Mouse (Mus musculus) megakaryocyte-erythroid progenitor cell, adult 5-6 weeks (primary cell): Measurements from ENCODE around the gene Polk. TPM values are rescaled to one million over a fixed set of nuclear protein-coding genes. Genes with fewer than 3 reads are reported as not detected.

Experiments used
- ATAC-seq: replicated peaks from 2 replicates; pipeline ENCODE4 v1.8.0; 2016; ENCODE audit warnings: mild to moderate bottlenecking, inconsistent platforms; ENCODE audit not compliant: severe bottlenecking, poor library complexity, low FRiP score, low TSS enrichment
- total RNA-seq, 2 experiments: library from RNA; stranded (forward) in 1 of 2; stranded (reverse) in 1 of 2; fragments of 200-1000, 215-1000 nt in 1 of 2; fragments of >200 nt in 1 of 2; fragmentation: Nextera tagmentation in 1 of 2; gene quantifications; 2 replicates each; pipeline ENCODE4 v1.2.3; 2014 to 2017

Polk gene
- total RNA-seq, 2 experiments from 2014 or later: 13.2 to 14.9 TPM

DNA sequence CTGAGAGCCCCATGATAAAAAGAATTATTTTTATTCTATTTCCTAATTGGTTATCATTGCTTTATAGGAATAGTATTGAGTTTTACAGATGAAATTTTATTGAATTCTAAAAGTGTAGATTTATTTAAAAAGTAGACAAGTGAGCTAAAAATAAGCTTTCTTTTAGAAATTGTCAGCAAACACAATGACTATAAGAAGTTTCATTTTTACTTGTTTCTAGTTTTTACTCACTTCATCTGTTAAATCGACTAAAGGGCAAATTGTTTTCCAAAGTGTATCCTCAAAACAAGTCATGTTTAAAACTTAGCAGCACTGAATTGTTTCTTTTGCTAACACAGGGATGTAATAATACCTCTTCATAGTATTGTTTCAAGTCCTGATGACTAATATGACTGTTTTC is 63.4 kb downstream of the Polk start:
- no peak for ATAC-seq

DNA sequence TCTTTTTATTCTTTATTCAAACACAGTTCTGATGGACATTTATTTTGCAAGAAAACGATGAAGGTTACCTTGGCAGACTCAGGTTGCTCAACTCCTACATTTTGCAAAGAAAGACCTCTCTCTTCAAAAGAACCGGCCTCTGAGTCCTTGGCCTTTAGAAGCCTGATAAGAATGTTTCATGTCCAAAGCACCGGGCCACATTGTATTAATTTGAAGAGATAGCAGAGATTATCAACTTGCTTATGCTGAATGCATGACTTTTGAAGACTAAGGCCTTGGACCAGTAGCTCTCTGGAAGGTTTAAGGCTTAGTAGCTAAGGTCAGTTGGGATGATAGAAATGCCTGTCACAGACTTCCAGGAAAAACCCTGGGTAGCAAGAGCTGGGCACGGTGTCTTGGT is 65.2 kb downstream of the Polk start:
- no peak for ATAC-seq

DNA sequence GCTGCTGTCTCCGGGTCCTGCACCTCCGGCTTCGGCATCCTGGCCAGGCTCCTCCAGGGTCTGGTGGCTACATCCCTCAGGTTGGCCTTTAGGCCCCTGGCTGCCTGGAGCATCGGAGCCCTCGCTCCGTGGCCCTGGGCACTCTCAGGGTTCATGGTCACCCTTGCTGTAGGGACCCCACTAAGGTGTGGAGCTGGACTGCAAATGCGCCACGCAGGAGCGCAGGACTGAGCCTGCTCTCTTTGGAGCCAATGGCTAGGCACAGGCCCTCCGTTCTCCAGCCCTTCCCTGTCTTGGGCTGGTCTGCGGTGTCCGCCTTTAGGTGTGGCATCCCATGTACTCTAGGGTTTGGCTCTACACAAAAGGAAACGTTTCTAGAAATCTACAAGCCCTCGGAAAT is 71.4 kb downstream of the Polk start, which contains the start of gene Ankdd1b:
TSS of gene Ankdd1b (minus strand) at position 242 of the 400 bp plus-strand sequence.
- no peak for ATAC-seq

DNA sequence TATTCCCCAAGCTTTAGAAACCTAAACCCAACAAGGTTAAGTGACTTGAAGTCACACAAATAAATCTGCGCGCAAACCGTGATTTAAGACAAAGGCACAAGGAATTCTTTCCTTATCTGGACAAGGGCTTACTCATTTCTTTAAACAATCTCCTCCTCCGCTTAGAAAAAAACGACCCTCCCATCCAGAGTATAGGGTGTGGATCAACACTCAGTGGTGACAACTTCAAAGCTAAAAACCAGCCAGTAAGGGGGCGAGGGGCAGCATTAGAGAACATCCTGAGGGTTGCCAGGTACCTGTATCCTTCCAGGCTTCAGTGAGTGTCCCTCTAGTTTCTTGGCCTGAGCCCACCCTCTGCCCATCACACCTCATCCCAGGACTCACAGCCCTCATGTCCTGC is 71.8 kb downstream of the Polk start:
- ATAC-seq: no peak

DNA sequence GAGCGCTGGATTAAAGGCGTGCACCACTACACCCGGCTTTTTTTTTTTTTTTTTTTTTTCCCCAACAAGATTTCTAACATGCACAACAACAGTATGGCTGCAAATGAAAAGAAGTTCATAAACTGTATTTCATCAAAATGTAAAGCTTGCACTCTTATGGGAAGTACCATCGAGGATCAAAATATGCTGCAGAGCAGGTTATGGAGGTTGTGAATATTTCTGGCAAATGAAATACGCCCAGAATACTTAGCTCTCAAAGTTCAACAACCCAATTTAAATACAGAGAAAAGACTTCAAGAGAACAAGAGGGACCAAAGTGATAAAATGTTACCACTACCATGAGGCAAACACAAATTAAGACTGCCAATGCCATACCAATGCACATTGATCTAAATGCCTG is 73.7 kb downstream of the Polk start:
- no peak for ATAC-seq

DNA sequence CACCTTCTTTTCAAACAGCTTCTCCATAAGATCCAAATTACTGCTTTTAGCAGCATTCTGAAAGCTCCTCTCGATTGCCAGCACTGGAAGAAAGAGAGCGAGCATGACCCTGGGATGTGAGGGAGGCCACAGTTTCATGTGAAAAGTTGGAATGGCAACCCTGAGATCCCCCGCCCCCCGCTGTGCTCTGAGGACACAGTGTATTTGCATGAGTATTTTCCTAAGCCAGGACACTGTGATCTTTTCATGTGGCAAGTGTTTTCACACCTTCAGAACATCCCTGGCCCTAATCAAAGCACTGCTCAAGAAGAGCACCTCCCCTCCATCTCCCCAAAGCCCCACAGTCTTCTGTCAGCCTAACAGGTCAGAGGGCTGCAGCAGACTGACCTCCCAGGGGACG is 77.1 kb downstream of the Polk start:
- ATAC-seq: no peak

DNA sequence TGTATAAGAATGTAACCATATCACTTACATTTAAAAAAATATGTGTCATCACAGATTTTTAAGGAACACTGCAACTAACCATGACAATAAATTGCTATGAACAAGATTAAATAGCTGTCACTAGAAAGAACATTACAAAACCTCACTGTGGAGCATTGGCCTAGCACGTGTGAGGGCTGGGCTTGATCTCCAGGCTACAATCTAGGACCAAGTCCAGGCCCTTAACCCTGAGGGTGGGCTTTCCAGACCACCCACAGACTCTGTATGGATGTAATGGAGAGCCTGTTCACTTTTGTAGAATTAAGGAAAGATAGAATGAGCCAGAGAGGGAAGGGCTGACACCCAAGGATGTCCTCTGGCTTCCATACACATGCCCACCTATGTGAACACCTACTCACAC is 79.7 kb downstream of the Polk start:
- ATAC-seq: no peak

DNA sequence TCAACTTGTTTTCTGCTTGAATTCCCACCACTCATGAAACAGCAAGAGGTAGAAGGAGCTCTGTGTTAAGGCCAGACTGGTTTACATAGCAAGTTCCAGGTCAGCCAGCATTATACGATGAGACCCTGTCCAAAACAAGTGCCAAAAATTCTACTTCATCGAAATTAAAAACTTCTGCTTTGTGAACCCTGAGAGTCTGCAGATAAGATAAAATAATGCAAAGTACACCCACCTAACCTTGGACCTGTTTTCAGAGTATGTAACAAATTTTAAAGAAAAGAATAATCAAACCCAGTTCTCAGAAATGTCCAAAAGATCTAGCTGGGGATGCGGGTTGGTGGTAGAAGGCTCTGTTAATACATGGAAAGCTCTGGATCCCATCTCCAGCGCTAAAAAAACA is 83.8 kb downstream of the Polk start:
- no peak for ATAC-seq

DNA sequence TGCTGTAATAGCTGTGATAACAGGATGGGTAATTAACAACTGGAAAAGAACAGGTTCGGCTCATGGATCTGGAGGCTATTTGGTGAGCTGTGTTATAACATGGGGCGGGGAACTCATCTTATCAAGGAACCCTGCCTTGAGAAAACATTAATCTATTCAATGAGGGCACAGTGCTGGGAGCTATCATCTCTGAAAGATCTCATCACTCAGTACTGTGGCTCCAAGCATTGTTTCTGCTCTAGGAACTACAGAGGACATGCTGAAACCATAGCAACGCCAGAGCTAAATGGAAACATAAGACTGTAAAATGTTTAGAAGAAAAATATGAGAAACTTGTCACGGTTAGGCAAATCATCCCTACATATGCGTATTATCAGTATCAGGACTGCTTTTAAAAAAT is 84.4 kb downstream of the Polk start:
- ATAC-seq: no peak

DNA sequence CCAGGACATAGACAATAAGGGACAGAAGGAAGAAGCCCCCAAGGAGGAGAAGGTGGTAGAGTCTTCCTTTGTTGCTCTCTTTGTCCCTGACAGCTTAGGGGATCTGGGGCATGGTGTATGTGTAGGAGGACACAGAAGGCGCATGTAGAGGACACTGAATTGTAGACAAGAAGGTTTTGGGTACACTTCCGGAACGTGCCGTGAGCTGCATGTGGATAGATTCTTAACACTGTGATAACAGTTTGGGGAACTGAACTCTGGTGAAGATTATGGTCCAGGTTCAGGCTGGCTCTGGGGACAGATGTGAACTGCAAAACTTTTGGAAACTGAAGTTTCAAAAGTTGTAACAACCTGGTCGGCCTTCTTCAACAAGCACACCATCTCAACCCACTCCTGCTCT is 84.8 kb downstream of the Polk start:
- ATAC-seq: no peak

DNA sequence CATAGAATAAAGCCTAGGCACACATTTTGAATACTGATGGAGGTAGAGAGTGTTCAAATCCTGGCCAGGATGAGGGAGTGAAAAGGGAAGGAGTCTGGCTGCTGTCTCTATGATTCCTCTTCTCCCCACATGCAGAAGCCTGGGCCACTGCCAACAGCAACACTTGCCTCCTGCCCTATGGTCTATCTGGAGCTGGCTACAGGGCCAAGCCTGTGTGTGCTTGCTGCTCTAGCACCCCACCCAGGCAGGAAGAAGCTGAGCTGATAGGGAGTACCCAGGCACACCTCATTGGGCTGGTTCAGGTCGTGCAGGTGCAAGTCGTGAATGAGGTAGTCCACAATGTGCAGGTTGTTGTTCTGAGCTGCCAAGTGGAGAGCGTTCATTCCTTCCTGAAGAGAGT is 88.1 kb downstream of the Polk start:
- ATAC-seq: no peak

DNA sequence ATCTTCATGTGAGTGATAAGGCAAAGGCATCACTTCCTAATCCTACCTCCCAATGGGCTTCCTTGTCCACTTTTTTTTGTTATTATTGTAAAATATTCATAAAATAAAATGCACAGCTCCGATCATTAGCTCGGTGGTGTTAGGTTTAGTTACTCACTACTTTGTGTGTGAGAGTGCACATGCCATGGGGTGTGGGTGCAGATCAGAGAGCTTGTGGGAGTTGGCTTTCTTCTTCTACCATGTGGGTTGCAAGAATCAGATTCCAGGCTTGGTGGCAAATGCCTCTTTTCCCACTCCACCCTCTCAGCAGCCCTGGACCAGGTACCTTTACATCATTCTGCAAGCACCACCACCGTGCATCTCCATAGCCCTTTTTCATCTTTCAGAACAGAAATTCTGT is 89.8 kb downstream of the Polk start:
- ATAC-seq: no peak

DNA sequence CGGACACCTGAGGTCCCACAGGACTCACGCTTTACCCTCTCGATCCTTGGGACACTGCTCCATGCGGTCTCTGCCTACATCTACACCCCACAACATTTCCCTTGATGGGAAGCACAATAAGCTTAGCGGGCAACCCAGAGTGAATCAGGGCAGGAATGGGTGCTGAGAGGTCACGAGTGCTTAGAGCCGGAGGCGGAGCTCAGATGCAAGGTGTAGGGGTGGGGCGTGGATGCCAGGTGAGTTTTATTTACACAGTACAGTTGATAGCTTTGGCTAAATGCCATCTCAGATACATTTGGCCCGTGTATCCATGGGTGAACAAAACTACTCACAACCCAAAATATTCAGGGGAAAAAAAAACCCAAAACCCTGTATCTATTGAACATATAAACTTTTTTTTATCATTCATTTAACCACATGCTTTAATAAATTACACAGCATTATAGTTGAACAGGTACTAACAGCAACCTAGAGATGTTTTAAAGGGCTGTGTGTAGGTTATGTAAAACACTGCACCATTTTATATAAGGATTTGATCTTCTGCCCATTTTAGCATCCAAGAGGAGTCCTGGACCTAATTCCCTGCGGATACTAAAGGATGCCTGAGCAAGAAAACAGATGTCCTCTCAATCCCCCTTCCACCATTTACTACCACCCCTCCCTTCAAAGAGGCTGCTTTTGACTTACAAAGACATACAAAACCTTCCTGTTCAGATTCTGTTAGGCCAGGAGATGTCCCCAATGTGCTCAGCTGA is 90.8 kb downstream of the Polk start:
- ATAC-seq: no peak

DNA sequence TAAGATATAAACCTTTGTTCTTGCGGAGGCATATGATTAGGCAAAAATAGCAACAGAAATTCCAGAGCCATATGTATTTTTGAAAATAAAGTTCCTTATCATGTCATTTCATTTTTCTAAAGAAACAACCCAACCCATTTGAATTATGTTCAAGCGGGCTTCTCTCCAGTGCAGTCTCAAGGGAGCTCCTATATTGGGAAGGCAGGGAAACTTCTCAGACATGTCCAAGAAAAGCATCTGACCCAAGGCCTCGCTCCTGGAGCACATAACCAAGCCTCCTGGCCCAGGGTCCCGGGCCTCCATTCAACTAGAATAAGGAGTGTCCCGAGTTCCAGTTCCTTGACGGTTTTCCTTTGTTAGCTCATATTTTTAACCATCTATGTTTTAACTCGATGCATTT is 91.5 kb downstream of the Polk start:
- ATAC-seq: no peak

DNA sequence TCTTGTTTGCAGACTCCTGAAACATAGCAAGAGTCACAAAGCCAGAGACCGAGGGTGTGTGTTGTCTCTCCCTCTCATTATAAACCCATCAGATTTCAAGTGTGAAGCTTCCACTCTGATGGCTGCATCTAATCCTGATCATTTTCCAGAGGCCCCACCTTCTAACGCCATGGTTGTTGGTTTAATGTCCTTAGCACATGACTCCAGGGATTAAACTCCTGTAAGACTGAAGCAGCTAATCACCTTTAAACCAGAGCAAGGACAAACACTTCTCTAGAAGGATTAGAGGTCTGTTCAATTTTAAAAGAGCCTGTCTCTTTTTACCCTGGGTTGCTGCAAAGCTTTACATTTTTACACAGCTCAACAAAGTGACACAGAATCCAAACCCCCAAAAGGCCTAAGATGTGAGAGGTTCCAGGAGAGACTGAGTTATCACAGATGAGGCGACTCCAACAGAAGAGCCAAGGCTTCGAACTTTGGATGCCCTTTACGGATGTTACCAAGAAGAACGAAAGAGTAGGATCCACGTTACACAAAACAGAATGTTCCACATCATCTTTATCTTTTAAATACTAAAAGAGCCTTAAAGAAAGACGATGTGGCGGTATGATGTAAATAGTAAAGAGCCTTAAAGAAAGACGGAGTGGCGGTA is 92.0 kb downstream of the Polk start:
- no peak for ATAC-seq

DNA sequence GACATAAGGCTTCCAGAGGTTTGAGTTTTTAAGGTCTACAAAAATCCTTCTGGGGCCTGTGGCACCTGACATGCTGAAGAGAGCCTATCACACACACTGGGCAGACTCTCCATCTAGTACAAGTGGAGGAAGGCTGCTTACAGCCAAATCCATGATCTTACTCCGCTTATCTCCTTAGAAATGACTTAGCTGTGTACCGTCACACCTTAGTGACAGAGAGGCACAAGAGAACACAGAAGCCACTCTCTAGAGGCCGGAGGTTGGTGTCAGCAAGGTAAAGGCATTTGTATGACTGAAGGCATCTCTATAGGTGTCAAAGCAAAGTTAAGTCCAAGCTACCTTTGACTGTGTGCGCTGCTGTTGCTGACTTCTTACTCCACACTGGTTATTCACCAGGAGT is 101.9 kb downstream of the Polk start:
- no peak for ATAC-seq

DNA sequence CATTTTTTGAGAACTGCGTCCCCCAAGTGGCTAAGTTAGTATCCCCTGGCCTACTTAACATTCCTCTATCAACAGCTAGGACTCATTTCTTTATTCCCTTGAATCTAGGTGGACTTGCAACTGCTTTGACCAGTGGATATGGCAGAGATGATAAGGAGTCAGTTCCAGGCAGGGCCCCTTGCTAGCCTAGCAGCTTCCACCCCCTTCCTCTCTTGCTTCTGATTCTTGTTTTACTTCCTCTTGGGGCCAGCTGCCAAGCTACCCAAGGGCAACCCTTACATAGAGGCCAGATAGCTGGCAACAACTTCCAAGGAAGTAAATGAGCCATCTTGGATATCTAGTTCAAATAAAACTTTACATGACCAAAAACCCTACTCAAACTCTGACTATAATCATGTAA is 105.5 kb downstream of the Polk start:
- no peak for ATAC-seq

DNA sequence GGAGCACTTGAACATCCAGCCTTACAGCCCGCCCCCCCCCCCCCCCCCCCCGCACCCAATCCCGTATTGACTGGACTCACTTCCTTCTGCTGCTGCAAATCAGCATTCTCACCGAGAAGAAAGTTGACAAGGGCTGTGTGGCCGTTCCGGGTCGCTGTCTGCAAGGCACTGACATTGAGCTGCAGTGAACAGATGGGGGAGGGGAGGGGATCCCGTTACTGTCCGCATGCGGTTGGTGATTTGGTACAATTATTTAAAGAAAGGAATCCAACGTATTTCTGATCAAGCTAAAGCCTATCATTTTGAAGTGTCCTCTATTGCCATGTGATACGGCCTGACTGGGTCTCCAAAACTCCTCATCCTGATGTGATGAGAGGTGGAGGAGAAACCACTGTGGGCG is 106.6 kb downstream of the Polk start:
- ATAC-seq: no peak

DNA sequence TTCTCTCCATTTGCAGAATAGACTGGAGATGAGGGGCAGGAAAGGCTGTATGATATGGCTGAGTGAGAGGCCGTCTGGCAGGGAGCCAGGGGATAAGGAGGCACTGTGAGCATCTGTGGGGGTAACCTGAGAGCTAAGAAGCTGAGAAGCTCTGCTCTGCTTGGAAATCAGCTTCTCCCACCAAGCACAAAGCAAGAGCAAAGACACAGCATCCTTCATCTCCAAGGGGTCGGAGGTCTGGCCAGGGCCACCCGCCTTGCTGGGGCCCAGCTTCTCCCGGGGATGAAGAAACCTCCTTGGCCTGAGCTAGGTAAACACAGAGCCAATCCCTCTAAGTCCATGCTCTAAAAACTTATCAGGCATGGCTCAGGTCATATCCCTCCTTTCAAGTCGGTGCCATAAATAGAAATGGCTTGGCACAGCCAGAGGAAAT is 107.5 kb downstream of the Polk start:
- ATAC-seq: no peak

DNA sequence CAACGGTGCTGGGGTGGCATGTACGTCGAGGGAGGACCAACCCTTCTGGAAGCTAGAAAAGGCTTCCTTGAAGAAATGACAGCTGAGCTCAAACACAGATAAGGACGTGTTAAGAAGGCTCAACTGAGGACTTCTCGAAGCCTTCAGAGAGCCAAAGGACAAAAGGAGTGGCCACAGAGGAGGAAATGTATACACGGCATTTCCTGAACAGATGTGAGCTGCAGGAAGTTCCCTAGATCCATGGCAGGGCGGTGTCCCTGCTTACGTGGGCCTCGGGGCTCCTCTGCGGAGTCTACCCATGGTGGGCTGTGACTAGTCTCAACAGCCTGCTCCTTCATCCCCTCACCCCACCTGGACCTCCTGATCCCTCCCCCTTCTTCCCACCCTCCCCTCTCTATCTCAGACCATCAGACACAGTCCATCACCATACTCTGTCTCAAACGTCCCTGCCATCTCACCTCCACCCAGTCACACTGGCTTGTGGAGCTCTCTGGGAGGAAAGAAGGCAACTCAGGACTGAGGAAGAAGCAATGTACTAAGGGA is 108.7 kb downstream of the Polk start:
- peak; percentile 20; the same call in 1 of the 2 replicates for ATAC-seq

DNA sequence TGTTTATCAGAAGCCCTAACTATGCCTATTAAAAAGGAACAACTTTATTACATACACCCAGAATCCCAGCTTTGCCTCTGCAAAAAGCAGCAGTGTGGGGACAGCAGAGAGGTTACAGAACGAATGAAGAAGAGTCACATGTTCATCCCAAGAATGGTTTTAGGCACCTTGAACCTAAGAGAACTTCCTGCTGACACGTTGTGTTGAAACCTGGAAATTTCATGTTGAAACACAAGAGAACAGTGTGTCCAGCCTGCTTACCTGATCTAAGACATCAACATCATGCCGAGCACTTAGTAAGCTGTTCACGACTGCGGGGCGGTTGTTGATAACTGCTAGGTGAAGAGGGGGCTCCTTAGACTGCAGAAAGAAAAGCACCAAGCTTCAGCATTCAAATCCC is 109.3 kb downstream of the Polk start:
- no peak for ATAC-seq
